Mouse (Mus musculus): ENCODE results near the gene Tmem182. TPM values are rescaled to one million over a fixed set of nuclear protein-coding genes. Genes with fewer than 3 reads are reported as not detected.

Tmem182 gene
- polyA plus RNA-seq (2017; shearing (Covaris generic)): not detected

- ATAC-seq: no peak
Observed at GRCm38 (mm10) chr1:40805351-40805750, at the start of gene Tmem182. Gene Tmem182, plus strand, starts transcription at chr1:40805601.

GRCm38 (mm10) chr1:40759751-40760445 lies 45.5 kb upstream of the Tmem182 start:
- ATAC-seq: no peak

- no peak for ATAC-seq
Observed at GRCm38 (mm10) chr1:40764042-40764441, 41.4 kb upstream of the Tmem182 start.

- ATAC-seq: no peak
Observed at GRCm38 (mm10) chr1:40764701-40765275, 40.6 kb upstream of the Tmem182 start.

GRCm38 (mm10) chr1:40765521-40765920 lies 39.9 kb upstream of the Tmem182 start:
- ATAC-seq: no peak

- ATAC-seq: no peak
Observed at GRCm38 (mm10) chr1:40767588-40767987, 37.8 kb upstream of the Tmem182 start.

- ATAC-seq: no peak
Observed at GRCm38 (mm10) chr1:40768606-40769005, 36.8 kb upstream of the Tmem182 start.

GRCm38 (mm10) chr1:40769331-40769894 lies 36.0 kb upstream of the Tmem182 start:
- no peak for ATAC-seq

GRCm38 (mm10) chr1:40771196-40771970 lies 34.0 kb upstream of the Tmem182 start:
- no peak for ATAC-seq

GRCm38 (mm10) chr1:40773234-40773633 lies 32.2 kb upstream of the Tmem182 start:
- ATAC-seq: no peak

GRCm38 (mm10) chr1:40774040-40774439 lies 31.4 kb upstream of the Tmem182 start:
- no peak for ATAC-seq

- ATAC-seq: no peak
Observed at GRCm38 (mm10) chr1:40776102-40776501, 29.3 kb upstream of the Tmem182 start.

GRCm38 (mm10) chr1:40776763-40777162 lies 28.6 kb upstream of the Tmem182 start:
- no peak for ATAC-seq

GRCm38 (mm10) chr1:40783450-40783849 lies 22.0 kb upstream of the Tmem182 start:
- no peak for ATAC-seq

- no peak for ATAC-seq
Observed at GRCm38 (mm10) chr1:40784306-40784705, 21.1 kb upstream of the Tmem182 start.

GRCm38 (mm10) chr1:40785876-40786445 lies 19.4 kb upstream of the Tmem182 start:
- ATAC-seq: no peak

GRCm38 (mm10) chr1:40788956-40789355 lies 16.4 kb upstream of the Tmem182 start:
- ATAC-seq: no peak

GRCm38 (mm10) chr1:40789666-40790233 lies 15.7 kb upstream of the Tmem182 start:
- no peak for ATAC-seq

- ATAC-seq: peak; percentile 98
Observed at GRCm38 (mm10) chr1:40790324-40791141, 14.9 kb upstream of the Tmem182 start, which contains the start of gene Mfsd9. Gene Mfsd9, minus strand, starts transcription at chr1:40790687.

GRCm38 (mm10) chr1:40795508-40795907 lies 9.9 kb upstream of the Tmem182 start:
- no peak for ATAC-seq

GRCm38 (mm10) chr1:40797348-40797747 lies 8.1 kb upstream of the Tmem182 start:
- ATAC-seq: peak; percentile 90

- ATAC-seq: no peak
Observed at GRCm38 (mm10) chr1:40799121-40799520, 6.3 kb upstream of the Tmem182 start.

Data from CD4-positive, CD25-positive, alpha-beta regulatory T cell, adult 4 months (primary cell).